Mouse (Mus musculus): ENCODE measurements at regions not wholly inside any gene's neighbourhood (a gene's known extent, or its start where the extent isn't known, plus 50 kb on each side); places are given as distances from the start of the nearest gene placed in this dataset.

DNA sequence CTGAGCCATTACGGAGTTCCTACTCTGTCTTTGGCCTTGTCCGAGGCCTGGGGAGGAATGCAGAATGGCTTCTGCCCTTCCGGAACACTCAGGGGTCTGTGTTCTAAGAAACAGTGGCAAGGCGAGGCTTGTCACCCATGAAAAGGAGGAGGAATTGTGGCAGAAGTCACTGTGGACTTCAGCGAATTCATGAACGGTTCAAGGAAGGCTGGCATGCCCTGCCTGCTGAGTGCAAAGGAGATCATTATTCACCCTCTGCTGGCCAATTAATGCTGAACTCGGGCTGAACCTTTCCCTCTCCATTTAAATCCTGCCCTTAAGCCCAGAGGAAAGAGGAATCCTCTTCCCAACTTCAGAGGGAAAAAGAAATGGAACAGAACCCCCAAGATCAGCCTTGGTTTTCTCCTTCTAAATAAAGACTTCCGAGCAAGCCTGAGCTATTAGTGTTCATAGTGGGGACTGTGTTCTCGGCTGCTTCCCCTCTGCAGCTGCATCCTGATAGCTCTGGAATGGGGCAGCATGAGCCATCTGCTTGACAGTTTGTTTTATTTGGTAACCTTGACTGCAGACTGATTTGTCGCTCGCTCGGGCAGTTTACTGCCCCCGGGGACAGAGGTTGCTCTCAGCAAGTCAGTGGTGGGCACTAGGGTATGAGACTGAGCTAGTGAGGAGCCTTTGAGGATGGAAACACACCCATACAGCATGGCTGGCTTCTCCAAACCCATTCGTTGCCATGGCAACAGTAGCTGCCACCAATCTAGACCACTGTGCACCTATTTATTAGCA lies 81.0 kb downstream of the Il9r start:
- Histone ChIP-seq H3K4me1 (peaks cover 12% of the 10 kb centered on the region), H3K4me3 (replicated peaks) (no peak overlapping the region), H3K9me3 (peaks cover 28% of the 10 kb centered on the region), H3K27me3 (replicated peaks) (peaks cover 52% of the 10 kb centered on the region), H3K36me3 (replicated peaks; ENCODE audit: low read length) (no peaks in the 10 kb centered on the region)
- TF ChIP-seq GATA1 (IDR thresholded peaks at IDR 0.05; ENCODE audit: borderline replicate concordance, low read length) = no peak
- TF ChIP-seq FLI1 (IDR thresholded peaks at IDR 0.05; ENCODE audit: low read length) = no peak

DNA sequence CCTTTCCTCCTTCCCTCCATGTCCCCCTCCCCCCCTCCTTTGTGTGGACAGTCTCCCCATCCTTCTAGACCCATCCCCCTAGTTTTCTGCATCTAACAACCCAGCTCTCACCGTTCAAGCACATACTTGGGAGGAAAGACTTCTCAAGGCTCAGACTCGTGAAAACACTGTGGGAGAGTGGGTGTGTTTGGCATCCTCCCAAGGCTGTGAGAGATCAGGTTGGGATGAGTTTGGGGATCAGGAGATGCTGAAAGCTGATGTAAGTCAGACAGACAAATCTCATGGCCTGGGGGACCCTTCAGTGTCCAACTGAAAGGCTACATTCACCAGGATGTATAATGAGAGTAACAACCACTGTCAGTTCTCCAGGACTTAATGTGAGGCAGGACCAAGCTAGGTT lies 82.1 kb downstream of the Il9r start:
- Histone ChIP-seq H3K27me3 (replicated peaks) (peaks cover 56% of the 10 kb centered on the region), H3K9me3 (peaks cover 39% of the 10 kb centered on the region), H3K36me3 (replicated peaks; ENCODE audit: low read length) (no peaks in the 10 kb centered on the region), H3K4me1 (peaks cover 12% of the 10 kb centered on the region), H3K4me3 (replicated peaks) (no peak overlapping the region)
- no peak for TF ChIP-seq FLI1 (IDR thresholded peaks at IDR 0.05; ENCODE audit: low read length)
- TF ChIP-seq GATA1 (IDR thresholded peaks at IDR 0.05; ENCODE audit: borderline replicate concordance, low read length) = no peak

DNA sequence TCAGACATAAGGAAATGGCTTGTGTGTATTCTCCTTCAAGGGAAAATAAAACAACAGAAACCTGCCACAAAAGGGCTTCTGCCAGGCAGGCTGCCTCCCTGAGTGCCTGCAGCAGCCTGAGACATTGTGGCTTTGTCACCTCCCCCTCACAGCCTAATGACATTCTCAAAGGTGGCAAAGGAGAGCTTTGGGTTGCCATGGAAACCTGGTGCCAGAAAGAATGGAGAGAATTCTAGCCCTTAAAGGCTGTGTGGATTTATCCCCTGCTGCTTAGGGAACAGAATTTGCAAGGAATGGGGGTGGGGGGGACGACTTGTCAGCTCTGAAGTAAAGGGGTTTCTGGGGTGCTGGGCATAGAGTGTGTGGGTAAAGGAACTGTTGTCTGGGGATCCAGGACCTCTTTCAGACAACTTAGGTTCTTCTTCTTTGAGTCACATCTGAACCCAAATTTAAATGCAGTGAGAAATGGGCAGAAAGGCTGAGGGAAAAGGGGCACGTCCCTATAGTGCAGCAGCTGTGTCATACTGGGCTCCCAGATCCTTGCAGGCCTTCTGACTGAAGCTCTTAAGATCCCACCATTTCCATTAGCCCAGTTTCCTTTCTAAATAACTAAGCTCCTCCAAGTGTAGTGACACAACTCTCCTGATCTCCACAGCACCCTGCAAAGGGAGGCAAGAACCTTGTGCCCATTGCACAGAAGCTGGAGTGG lies 86.8 kb downstream of the Il9r start:
- TF ChIP-seq FLI1 (IDR thresholded peaks at IDR 0.05; ENCODE audit: low read length) (no peak), GATA1 (IDR thresholded peaks at IDR 0.05; ENCODE audit: borderline replicate concordance, low read length) (no peak)
- Histone ChIP-seq H3K4me3 (replicated peaks) (no peak overlapping the region), H3K36me3 (replicated peaks; ENCODE audit: low read length) (no peaks in the 10 kb centered on the region), H3K9me3 (peaks cover 44% of the 10 kb centered on the region), H3K27me3 (replicated peaks) (peaks cover 41% of the 10 kb centered on the region), H3K4me1 (peaks cover 7% of the 10 kb centered on the region)

DNA sequence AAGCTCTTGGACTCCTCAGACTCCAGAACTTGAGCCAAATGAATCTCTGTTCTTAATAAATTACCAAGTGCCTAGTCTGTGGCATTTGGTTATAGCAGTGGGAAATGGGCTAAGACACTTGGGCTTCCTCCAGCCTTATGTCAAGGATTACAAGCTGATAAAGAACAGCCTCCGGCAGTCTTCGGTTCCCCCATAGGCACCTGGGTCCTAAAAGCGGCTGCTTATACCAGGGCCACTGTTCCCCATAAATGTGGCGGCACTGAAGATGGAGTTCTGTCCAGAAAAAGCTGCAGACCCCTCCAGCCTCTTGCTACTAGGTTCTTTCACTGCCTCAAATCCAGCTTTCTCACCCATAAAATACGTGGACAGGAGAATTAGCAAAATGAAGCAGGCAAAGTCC lies 87.6 kb downstream of the Il9r start:
- no peak for TF ChIP-seq GATA1 (IDR thresholded peaks at IDR 0.05; ENCODE audit: borderline replicate concordance, low read length)
- no peak for TF ChIP-seq FLI1 (IDR thresholded peaks at IDR 0.05; ENCODE audit: low read length)
- H3K4me3 ChIP-seq (replicated peaks) = no peak overlapping the region
- no peaks in the 10 kb centered on the region for H3K36me3 ChIP-seq (replicated peaks; ENCODE audit: low read length)
- H3K27me3 ChIP-seq (replicated peaks) = peaks cover 41% of the 10 kb centered on the region
- peaks cover 6% of the 10 kb centered on the region for H3K4me1 ChIP-seq
- peaks cover 44% of the 10 kb centered on the region for H3K9me3 ChIP-seq

DNA sequence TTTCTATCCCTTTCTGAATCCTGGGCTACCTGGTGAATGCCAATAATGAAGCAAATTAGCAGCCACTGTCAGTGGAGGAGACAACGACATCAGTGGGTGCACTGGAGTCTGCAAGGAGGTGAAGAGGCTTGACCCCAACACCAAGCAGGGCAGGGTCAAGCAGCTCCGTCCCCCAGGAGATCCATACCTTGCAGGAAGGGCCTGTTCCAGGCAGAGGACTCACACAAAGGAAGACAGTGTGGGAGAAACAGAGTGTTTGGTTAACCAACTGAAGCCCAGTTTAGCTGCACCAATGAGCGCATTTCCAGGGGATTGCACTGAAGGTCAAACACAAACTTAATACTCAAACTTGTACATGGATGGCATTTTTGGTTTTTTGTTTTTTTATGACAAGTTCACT lies 88.2 kb downstream of the Il9r start:
- TF ChIP-seq FLI1 (IDR thresholded peaks at IDR 0.05; ENCODE audit: low read length) (no peak), GATA1 (IDR thresholded peaks at IDR 0.05; ENCODE audit: borderline replicate concordance, low read length) (no peak)
- peaks cover 44% of the 10 kb centered on the region for H3K9me3 ChIP-seq

DNA sequence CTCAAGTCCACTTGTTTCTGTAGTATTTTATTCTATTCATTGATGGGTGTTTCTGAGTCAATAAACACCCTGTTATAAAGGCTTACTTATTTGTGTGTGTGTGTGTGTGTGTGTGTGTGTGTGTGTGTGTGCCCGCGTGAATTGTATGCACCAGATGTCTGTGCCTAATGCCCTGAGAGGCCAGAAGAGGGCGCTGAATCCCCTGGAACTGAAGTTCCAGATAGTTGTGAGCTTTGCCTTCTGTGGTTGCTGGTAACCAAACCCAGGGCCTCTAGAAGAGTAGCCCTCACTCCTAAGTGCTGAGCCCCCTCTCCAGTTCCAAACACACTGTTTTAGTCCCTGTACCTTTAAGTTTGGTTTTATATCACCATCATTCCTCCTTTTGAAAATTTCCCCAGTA lies 90.2 kb downstream of the Il9r start:
- no peak for TF ChIP-seq GATA1 (IDR thresholded peaks at IDR 0.05; ENCODE audit: borderline replicate concordance, low read length)
- TF ChIP-seq FLI1 (IDR thresholded peaks at IDR 0.05; ENCODE audit: low read length) = no peak
- Histone ChIP-seq H3K9me3 (peaks cover 29% of the 10 kb centered on the region), H3K27me3 (replicated peaks) (peaks cover 35% of the 10 kb centered on the region), H3K36me3 (replicated peaks; ENCODE audit: low read length) (no peaks in the 10 kb centered on the region), H3K4me1 (no peaks in the 10 kb centered on the region), H3K4me3 (replicated peaks) (no peak overlapping the region)

More for the DNA sequence above, 88.2 kb downstream of the Il9r start:
- Histone ChIP-seq H3K4me1 (no peaks in the 10 kb centered on the region), H3K36me3 (replicated peaks; ENCODE audit: low read length) (no peaks in the 10 kb centered on the region), H3K4me3 (replicated peaks) (no peak overlapping the region), H3K27me3 (replicated peaks) (peaks cover 37% of the 10 kb centered on the region)
